Mouse (Mus musculus) liver, adult 2 months (tissue): ENCODE measurements around the gene Gm48552.

Source experiments
- CTCF ChIP-seq: fragments of 200-500 bp; IDR thresholded peaks from 2 replicates; pipeline ENCODE4 v1.5.1; 2011; ENCODE audit warnings: low read depth, low read length, control low read depth
- POLR2A ChIP-seq: fragments of 200-500 bp; IDR thresholded peaks from 2 replicates; pipeline ENCODE4 v1.6.1; 2011; ENCODE audit warnings: low read length, control low read depth; ENCODE audit not compliant: insufficient read depth; ENCODE audit errors: extremely low read depth

DNA sequence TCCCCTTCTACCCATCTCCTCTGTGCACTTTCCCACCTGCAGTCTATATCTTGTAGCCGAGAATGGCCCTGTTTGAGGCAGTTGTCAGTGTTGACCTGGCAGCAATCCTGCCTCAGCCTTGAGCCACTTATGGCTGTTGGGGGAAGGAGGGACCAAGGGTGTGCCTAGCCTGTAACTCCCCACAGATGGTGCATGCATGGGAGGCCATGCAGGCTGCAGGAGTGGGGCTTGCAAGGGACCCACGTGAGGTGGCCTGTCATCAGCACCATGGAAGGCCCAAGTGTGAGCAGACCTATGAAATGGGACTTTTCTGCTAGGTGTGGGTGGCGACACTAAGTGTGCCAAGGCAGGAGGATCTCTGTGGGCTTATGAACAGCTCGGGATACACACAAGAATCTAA lies 23.7 kb upstream of the Gm48552 start:
- TF ChIP-seq POLR2A: no peak
- TF ChIP-seq CTCF: no peak
